ENCODE assay signal across 8 mouse cellular contexts in the genomic region with DNA sequence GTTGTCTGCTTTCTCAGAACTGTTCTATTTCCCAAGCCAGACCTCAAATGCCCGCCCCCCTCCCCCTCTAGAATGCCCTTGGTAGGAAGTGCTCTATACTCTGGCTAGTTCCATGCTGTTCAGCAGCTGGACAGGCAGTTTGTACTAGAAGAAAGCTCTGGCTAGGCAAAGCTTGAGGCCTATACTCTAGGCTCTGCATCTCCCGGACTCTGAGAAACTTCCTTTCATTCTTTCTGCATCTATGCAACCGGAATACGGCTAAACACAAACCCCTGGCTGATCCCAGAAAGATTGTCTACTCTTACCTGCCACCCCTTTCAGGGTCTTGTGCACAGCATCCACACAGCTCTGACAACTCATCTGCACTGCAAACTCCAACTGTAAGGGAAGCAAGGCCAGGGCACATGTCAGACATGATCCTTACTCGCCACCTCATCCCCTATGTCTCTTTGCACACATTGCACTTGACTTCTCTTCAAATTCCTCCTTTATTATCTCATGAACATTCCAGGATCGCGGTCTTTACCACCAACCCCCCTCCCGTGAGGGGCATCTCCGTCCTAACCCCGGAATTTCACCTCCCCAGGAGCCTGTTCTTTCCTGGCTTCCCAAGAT. TPM values are rescaled to one million over a fixed set of nuclear protein-coding genes. Genes with fewer than 3 reads are reported as not detected.
DNase-seq lines count a peak whose midpoint lies in the region; ATAC-seq and TF ChIP-seq lines count a peak whose summit lies in the region.

No protein-coding gene starts in this region.

- no peak for TF ChIP-seq POLR2A in ES-Bruce4 (IDR thresholded peaks at IDR 0.05; ENCODE audit: insufficient read depth, low read length)

- no peak for ATAC-seq in heart, embryonic 13.5 days (ENCODE audit: extremely low read depth, insufficient number of reproducible peaks, low FRiP score, low TSS enrichment)
- ATAC-seq in forebrain, embryonic 16.5 days = peak; percentile 24

- 25% methylated on average over 10 of the region's 10 CpGs for WGBS in heart, embryonic 13.5 days
- WGBS in forebrain, embryonic 16.5 days = 30% methylated on average over 10 of the region's 10 CpGs
- WGBS in midbrain, embryonic 10.5 days = 38% methylated on average over 10 of the region's 10 CpGs

- peaks cover 41% of the 10 kb centered on the region for H3K27me3 ChIP-seq in heart, embryonic 13.5 days (replicated peaks)
- no peaks in the 10 kb centered on the region for H3K27me3 ChIP-seq in ES-Bruce4 (ENCODE audit: control insufficient read depth, insufficient read depth, low read length, poor library complexity, severe bottlenecking)
- H3K27me3 ChIP-seq in forebrain, embryonic 16.5 days (replicated peaks; ENCODE audit: control insufficient read depth, insufficient read depth, low read length) = peaks cover 24% of the 10 kb centered on the region
- peaks cover 31% of the 10 kb centered on the region for H3K27me3 ChIP-seq in midbrain, embryonic 10.5 days (ENCODE audit: low read depth, poor library complexity, severe bottlenecking)

- peak overlapping the region; percentile 90 for H3K9ac ChIP-seq in heart, embryonic 13.5 days
- H3K9ac ChIP-seq in ES-Bruce4 (ENCODE audit: low read depth, poor library complexity, severe bottlenecking) = peak overlapping the region; percentile 59
- H3K9ac ChIP-seq in forebrain, embryonic 16.5 days (replicated peaks; ENCODE audit: low read depth, low read length) = peak overlapping the region; percentile 66

- H3K4me3 ChIP-seq in heart, embryonic 13.5 days = peak overlapping the region; percentile 72
- H3K4me3 ChIP-seq in ES-Bruce4 (ENCODE audit: low read depth, low read length) = peak overlapping the region; percentile 74
- H3K4me3 ChIP-seq in forebrain, embryonic 16.5 days (replicated peaks; ENCODE audit: low read length) = peak overlapping the region; percentile 73
- H3K4me3 ChIP-seq in midbrain, embryonic 10.5 days = peak overlapping the region; percentile 72

- TF ChIP-seq CTCF in ES-Bruce4 (IDR thresholded peaks at IDR 0.05; ENCODE audit: low read depth, low read length) = no peak

- DNase-seq in heart, adult 18-20 months = no peak
- no peak for DNase-seq in midbrain, embryonic 10.5 days (ENCODE audit: low spot score)
- DNase-seq in embryo, embryonic 10.5 days (ENCODE audit: low spot score) = no peak
- DNase-seq in layer of hippocampus, adult 9-10 months (ENCODE audit: low spot score) = no peak
- DNase-seq in kidney, postnatal 36 days = no peak

- H3K4me2 ChIP-seq in heart, embryonic 13.5 days = peak overlapping the region; percentile 89
- peak overlapping the region; percentile 100 for H3K4me2 ChIP-seq in forebrain, embryonic 16.5 days (ENCODE audit: low read length)

- TF ChIP-seq EP300 in ES-Bruce4 (IDR thresholded peaks at IDR 0.05; ENCODE audit: insufficient read depth, low read depth, low read length) = no peak

- H3K9me3 ChIP-seq in heart, embryonic 13.5 days = no peaks in the 10 kb centered on the region
- H3K9me3 ChIP-seq in ES-Bruce4 (replicated peaks; ENCODE audit: control insufficient read depth, insufficient read depth, low read length, poor library complexity, severe bottlenecking) = no peaks in the 10 kb centered on the region
- H3K9me3 ChIP-seq in forebrain, embryonic 16.5 days (ENCODE audit: control insufficient read depth, low read length) = no peaks in the 10 kb centered on the region
- H3K9me3 ChIP-seq in midbrain, embryonic 10.5 days (replicated peaks) = no peaks in the 10 kb centered on the region

- peaks cover 17% of the 10 kb centered on the region for H3K4me1 ChIP-seq in heart, embryonic 13.5 days
- no peaks in the 10 kb centered on the region for H3K4me1 ChIP-seq in ES-Bruce4 (ENCODE audit: control insufficient read depth, insufficient read depth, low read length)
- H3K4me1 ChIP-seq in forebrain, embryonic 16.5 days (replicated peaks; ENCODE audit: control insufficient read depth, insufficient read depth, low read length) = peaks cover 18% of the 10 kb centered on the region
- peaks cover 21% of the 10 kb centered on the region for H3K4me1 ChIP-seq in midbrain, embryonic 10.5 days

- H3K36me3 ChIP-seq in heart, embryonic 13.5 days = 0 out of 2 replicates have a peak, but pooled peaks cover 3% of the 10 kb centered on the region
- H3K36me3 ChIP-seq in ES-Bruce4 (ENCODE audit: control insufficient read depth, insufficient read depth, low read length, poor library complexity, severe bottlenecking) = no peaks in the 10 kb centered on the region
- H3K36me3 ChIP-seq in forebrain, embryonic 16.5 days (ENCODE audit: control insufficient read depth, insufficient read depth) = no peaks in the 10 kb centered on the region
- H3K36me3 ChIP-seq in midbrain, embryonic 10.5 days = no peaks in the 10 kb centered on the region

- H3K27ac ChIP-seq in heart, embryonic 13.5 days (replicated peaks) = peak overlapping the region; percentile 43; the same call in 1 of the 2 replicates
- no peak overlapping the region for H3K27ac ChIP-seq in ES-Bruce4 (ENCODE audit: insufficient read depth, low read length)
- H3K27ac ChIP-seq in forebrain, embryonic 16.5 days (ENCODE audit: low read length) = no peak overlapping the region
- peak overlapping the region; percentile 83 for H3K27ac ChIP-seq in midbrain, embryonic 10.5 days (replicated peaks)

RNA-seq across cellular contexts. Expression of gene Ccs, which starts 0.5 kb away (rescaled TPM):
- 40.7 and 44.1 TPM in 2 replicates for polyA plus RNA-seq in heart, embryonic 13.5 days (2015; fragmentation: Nextera tagmentation; extraction: Ambion mirVana)
- 10 to 100 TPM; 30.0 to 30.6 TPM for total RNA-seq in heart, adult 18-20 months (2021)
- 36.6 and 37.3 TPM in 2 replicates for polyA plus RNA-seq in ES-Bruce4 (2011; ENCODE audit: insufficient read depth, insufficient read length, low read depth, missing spikeins)
- 34.7 and 38.6 TPM in 2 replicates for polyA plus RNA-seq in forebrain, embryonic 16.5 days (2015; fragmentation: Nextera tagmentation; extraction: Ambion mirVana)
- polyA plus RNA-seq in midbrain, embryonic 10.5 days (2016; fragmentation: Nextera tagmentation; extraction: Ambion mirVana) = 41.6 and 43.1 TPM in 2 replicates

RNA-seq across cellular contexts. Expression of gene Ccdc87, which starts 0.5 kb away (rescaled TPM):
- 0.04 TPM in 1 of 2 replicates, not detected in the other for polyA plus RNA-seq in heart, embryonic 13.5 days (2015; fragmentation: Nextera tagmentation; extraction: Ambion mirVana)
- under 1 TPM in 1 of 2 experiments, not detected in 1; 0.10 TPM for total RNA-seq in heart, adult 18-20 months (2021)
- polyA plus RNA-seq in ES-Bruce4 (2011; ENCODE audit: insufficient read depth, insufficient read length, low read depth, missing spikeins) = 0.27 TPM in 1 of 2 replicates, not detected in the other
- polyA plus RNA-seq in forebrain, embryonic 16.5 days (2015; fragmentation: Nextera tagmentation; extraction: Ambion mirVana) = 0.61 and 0.62 TPM in 2 replicates
- 0.07 and 0.14 TPM in 2 replicates for polyA plus RNA-seq in midbrain, embryonic 10.5 days (2016; fragmentation: Nextera tagmentation; extraction: Ambion mirVana)

RNA-seq across cellular contexts. Expression of gene Ctsf, which starts 16.3 kb away (rescaled TPM):
- 40.5 and 42.2 TPM in 2 replicates for polyA plus RNA-seq in heart, embryonic 13.5 days (2015; fragmentation: Nextera tagmentation; extraction: Ambion mirVana)
- total RNA-seq in heart, adult 18-20 months (2021) = 10 to 100 TPM; 73.4 to 76.3 TPM
- polyA plus RNA-seq in ES-Bruce4 (2011; ENCODE audit: insufficient read depth, insufficient read length, low read depth, missing spikeins) = 13.5 and 13.6 TPM in 2 replicates
- polyA plus RNA-seq in forebrain, embryonic 16.5 days (2015; fragmentation: Nextera tagmentation; extraction: Ambion mirVana) = 59.2 and 73.6 TPM in 2 replicates
- polyA plus RNA-seq in midbrain, embryonic 10.5 days (2016; fragmentation: Nextera tagmentation; extraction: Ambion mirVana) = 29.8 and 38.4 TPM in 2 replicates

RNA-seq across cellular contexts. Expression of gene Rbm14, which starts 27.2 kb away (rescaled TPM):
- polyA plus RNA-seq in heart, embryonic 13.5 days (2015; fragmentation: Nextera tagmentation; extraction: Ambion mirVana) = 48.4 and 48.6 TPM in 2 replicates
- total RNA-seq in heart, adult 18-20 months (2021) = 10 to 100 TPM; 16.6 to 17.9 TPM
- polyA plus RNA-seq in ES-Bruce4 (2011; ENCODE audit: insufficient read depth, insufficient read length, low read depth, missing spikeins) = 79.2 and 85.2 TPM in 2 replicates
- 86.0 and 91.1 TPM in 2 replicates for polyA plus RNA-seq in forebrain, embryonic 16.5 days (2015; fragmentation: Nextera tagmentation; extraction: Ambion mirVana)
- polyA plus RNA-seq in midbrain, embryonic 10.5 days (2016; fragmentation: Nextera tagmentation; extraction: Ambion mirVana) = 136 TPM in 2 replicates

RNA-seq across cellular contexts. Expression of gene Gm21992, which starts 27.2 kb away (rescaled TPM):
- polyA plus RNA-seq in heart, embryonic 13.5 days (2015; fragmentation: Nextera tagmentation; extraction: Ambion mirVana) = 21.5 and 26.8 TPM in 2 replicates
- total RNA-seq in heart, adult 18-20 months (2021) = 10 to 100 TPM; 15.4 to 19.4 TPM
- 22.2 and 23.5 TPM in 2 replicates for polyA plus RNA-seq in ES-Bruce4 (2011; ENCODE audit: insufficient read depth, insufficient read length, low read depth, missing spikeins)
- 29.8 and 32.7 TPM in 2 replicates for polyA plus RNA-seq in forebrain, embryonic 16.5 days (2015; fragmentation: Nextera tagmentation; extraction: Ambion mirVana)
- polyA plus RNA-seq in midbrain, embryonic 10.5 days (2016; fragmentation: Nextera tagmentation; extraction: Ambion mirVana) = 35.3 and 37.6 TPM in 2 replicates

Comparison
In these comparisons a context has a peak if more than half of its experiments do, and no peak if none do; other contexts are left out.
1. H3K27ac ChIP-seq: peak in heart, embryonic 13.5 days (single experiment) and midbrain, embryonic 10.5 days (single experiment); none in ES-Bruce4 (single experiment) and forebrain, embryonic 16.5 days (single experiment).
2. Peak in every context shown above with its lines, with median percentiles within 50 percentile points of each other: H3K4me3 ChIP-seq and H3K9ac ChIP-seq.